Mouse (Mus musculus): ENCODE measurements around the gene Fut2.
"Not testable (repeated sequence)": the region's sequence is repeated elsewhere in the genome, so short reads cannot be mapped to it uniquely, and the experiment has no call there.

Gene Fut2

DNA sequence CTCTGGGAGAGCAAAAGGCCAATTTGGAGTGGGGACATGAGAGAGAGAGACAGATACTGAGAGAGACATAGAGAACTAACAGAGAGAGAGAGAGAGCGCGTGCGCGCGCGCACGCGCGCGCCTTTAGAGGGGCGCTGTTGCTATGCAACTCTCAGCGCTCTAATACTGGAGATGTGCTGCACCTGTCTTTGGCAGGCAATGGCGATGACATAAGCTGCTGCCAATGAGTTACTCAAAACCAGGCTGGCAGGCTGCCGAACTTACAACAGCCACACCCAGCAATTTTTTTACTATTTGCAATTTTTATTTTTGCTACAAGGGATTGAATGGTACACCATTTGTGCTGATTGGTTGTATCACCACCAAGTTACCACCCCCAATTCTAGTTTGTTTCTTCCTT lies 1.6 kb upstream of the Fut2 start:
- DNase-seq: no peak

- no peak for DNase-seq
These were observed 673 bp downstream of the Fut2 start for GRCm38 (mm10) chr7:45665303-45666138.

DNA sequence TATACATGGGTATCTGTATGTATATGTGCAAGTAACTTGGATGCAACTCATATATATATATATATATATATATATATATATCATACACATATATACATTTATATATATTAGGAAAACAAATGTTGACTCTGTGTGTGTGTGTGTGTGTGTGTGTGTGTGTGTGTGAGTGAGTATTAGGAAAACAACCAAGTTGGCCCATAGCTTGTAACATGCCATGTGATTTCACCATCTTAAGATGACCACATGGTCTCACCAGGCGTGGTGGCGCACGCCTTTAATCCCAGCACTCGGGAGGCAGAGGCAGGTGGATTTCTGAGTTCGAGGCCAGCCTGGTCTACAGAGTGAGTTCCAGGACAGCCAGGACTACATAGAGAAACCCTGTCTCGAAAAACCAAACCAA lies 4.5 kb downstream of the Fut2 start:
- not testable (repeated sequence) for DNase-seq

DNA sequence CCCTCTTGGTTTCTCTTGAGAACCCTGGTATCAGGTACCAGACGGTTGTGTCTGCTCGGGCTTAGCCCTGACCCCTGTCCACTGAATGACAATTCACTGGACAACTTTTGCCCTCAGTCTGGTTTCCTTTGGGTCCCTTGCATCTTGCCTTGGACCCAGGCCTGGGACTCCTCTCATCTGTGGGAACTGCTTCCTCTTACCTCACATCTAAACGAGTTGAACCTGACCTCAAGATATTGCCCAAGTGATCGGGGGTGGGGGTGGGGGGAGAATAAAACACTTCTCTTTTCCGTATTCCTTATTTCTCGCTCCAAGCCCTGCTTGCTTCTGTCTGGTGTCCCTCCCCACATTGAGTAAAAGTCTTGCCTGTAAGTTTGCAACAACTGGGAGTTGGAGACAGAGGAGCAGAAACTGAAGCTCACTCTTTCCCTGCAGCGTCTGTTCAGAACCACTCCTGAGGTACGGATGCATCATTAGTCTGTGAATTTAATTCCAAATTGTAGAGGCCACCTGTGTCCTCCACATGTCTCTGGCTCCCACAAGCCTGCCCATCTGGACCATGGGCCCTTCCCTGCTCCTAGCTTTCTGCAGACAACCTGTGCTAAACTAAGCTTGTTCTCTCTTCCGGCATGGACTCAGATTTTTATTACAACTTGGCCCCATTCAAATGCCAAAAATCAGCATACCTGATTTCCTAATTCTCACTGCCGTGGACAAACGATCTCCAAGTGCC lies 5.3 kb downstream of the Fut2 start:
- DNase-seq: no peak

GRCm38 (mm10) chr7:45654424-45655047 lies 11.7 kb downstream of the Fut2 start:
- no peak for DNase-seq

DNA sequence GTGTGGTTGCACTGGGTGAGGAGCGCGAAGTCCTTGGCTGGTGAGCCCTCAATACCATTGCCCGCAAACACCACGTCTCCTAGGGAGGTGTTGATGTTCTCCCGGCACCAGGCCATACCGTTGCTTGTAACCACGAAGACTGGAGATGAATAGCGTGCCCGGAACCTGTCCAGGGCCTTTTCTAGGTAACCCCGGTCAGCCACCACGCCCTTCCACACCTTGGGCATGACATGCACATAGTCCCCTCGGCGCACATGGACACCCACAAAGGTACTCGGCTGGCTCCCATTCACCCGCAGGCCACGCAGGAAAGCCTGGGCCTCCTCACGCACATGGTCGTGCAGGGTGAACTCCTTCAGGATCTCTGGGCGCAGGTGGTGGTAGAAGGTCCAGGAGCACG lies 15.7 kb downstream of the Fut2 start:
- peak; percentile 92 for DNase-seq

DNA sequence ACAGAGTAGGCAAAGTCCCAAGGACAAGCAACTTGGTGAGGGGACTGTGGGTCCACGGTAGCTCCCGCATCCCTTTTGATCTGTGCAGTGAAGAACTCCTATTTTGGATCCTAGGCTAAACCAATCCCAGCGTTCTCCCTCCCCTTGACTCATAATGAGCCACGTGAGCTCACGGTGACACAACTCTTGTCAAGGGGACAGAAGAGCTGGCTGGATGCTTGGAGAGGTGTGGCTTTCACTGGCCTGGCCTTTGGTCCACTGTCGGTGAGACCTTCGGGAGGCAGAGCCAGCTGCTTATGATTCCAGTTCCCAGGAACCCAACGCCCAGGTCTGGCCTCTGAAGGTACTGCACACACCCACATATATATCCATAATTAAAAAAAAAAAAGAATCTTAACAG lies 16.8 kb downstream of the Fut2 start:
- peak; percentile 97 for DNase-seq

GRCm38 (mm10) chr7:45646671-45647070 lies 19.5 kb downstream of the Fut2 start:
- no peak for DNase-seq

DNA sequence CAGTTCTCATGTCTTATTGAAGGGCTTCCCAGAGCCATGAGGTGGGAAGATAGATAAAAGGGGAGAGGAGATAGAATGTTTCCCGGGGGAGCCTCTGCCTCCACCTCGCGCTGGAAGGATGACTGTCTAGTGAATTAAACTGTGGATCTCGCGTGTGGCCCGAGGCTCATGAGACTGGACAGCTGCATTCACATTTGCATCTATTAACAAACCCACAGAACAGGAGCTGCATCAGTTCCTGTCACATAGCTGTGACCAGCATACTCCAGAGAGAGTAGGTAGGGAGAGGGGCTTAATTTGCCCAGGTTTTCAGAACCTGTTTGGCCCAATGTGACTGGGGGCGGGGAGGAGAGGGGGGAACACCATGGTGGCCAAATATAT lies 20.6 kb downstream of the Fut2 start:
- no peak for DNase-seq

- no peak for DNase-seq
These were observed 21.2 kb downstream of the Fut2 start for GRCm38 (mm10) chr7:45644872-45645590.

DNA sequence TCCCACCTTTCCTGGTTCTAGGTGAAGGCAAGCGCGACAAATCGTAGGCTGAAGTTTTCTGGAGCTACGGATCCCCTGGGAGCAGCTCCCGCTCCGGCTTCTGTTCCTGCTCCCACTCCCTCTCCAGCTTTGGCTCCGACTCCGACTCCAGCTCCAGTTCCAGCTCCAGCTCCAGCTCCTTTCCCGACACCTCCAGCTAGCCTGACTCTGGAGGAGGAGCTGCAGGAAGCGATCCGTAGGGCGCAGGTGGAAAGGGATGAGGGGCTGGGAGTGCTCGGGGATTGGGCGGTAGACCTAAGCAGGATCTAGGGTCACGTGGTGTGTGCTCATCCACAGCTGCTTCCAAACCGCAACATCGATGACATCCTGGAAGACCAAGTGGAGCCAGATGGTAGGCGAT lies 22.0 kb downstream of the Fut2 start:
- peak; percentile 95 for DNase-seq

GRCm38 (mm10) chr7:45643441-45644178 lies 22.6 kb downstream of the Fut2 start:
- peak; percentile 99 for DNase-seq

DNA sequence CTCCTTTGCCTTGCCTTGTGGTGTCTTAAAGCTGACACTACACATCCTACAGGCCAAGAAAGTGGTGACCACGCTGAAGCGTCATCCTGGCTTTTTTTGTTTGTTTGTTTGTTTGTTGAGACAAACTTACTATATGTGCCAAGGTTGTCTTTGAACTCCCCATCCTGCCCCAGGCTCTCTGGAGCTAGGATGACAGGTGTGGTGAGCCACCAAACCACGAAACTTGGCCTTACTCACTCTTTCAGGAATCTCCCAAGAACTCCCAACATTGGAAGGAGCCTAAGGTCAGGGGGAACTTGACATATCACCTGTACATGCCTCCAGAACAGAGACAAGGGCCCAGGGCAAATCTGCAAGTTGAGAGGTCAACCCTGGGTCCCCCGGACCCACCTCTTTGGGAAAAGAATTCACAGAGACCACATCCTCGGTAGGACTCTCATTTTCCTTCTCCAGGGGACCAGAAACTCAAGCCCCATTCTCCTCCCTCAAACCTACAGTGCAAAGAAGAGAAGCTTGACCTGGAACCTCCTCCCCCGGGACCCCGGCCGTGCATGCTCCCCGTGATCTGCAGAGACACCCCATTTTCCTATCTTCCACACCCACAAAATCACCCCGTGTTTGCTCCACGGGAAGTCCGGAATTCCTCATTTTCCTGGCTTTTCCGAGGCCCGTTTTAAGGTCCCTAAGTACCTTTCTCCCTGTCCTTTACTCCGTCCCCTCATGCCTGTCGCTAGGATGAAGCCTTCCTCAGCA lies 23.5 kb downstream of the Fut2 start:
- no peak for DNase-seq

- DNase-seq: no peak
These were observed 24.1 kb downstream of the Fut2 start for GRCm38 (mm10) chr7:45642083-45642482.

GRCm38 (mm10) chr7:45641391-45642040 lies 24.7 kb downstream of the Fut2 start:
- peak; percentile 98 for DNase-seq

GRCm38 (mm10) chr7:45640191-45640957 lies 25.8 kb downstream of the Fut2 start:
- DNase-seq: peak; percentile 97

GRCm38 (mm10) chr7:45639561-45640027 lies 26.6 kb downstream of the Fut2 start, which contains the start of gene Mamstr:
TSS of gene Mamstr (plus strand) at chr7:45639977.
- DNase-seq: peak; percentile 96

- peak; percentile 99 for DNase-seq
These were observed 27.4 kb downstream of the Fut2 start for GRCm38 (mm10) chr7:45638623-45639401.

DNA sequence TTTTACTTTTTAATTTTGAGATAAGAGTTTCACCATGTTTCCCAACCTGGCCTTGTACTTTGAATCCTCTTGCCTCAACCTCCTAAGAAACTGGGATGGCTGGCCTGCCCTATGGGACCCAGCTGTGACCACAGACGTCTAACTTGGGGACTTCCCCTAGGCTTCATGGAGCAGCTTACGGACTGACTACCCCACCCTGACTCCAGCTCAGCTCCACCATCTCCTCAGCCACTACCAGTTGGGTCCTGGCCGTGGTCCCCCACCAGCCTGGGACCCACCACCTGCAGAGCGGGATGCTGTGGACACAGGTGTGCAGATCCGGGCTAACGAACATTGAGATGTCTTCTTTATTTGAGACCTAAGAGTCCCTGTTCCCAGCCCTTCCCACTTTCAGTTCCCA lies 28.5 kb downstream of the Fut2 start:
- peak; percentile 92 for DNase-seq

Data from heart, adult 11 months (tissue).